Mouse (Mus musculus) CH12.LX (cell line): ENCODE data around the gene Gtsf1. TPM values are rescaled to one million over a fixed set of nuclear protein-coding genes. Genes with fewer than 3 reads are reported as not detected.

Experiments
- DNase-seq: peaks from one replicate; pipeline ENCODE4 v3.0.0-alpha.2; 2013; ENCODE audit errors: extremely low read depth
- H3K27ac ChIP-seq: 2 replicates; pipeline ENCODE4 v1.5.1; 2012; ENCODE audit warnings: low read depth, mild to moderate bottlenecking, control low read depth, moderate library complexity; ENCODE audit not compliant: insufficient read depth
- H3K27me3 ChIP-seq: replicated peaks from 2 replicates; pipeline ENCODE3; 2012; ENCODE audit warnings: inconsistent platforms
- H3K36me3 ChIP-seq, 2 experiments: replicated peaks in 1 of 2; 2 replicates each; pipeline versions ENCODE3 to v1.6.1; 2012; ENCODE audit warnings: inconsistent platforms in 1 of 2, low read length in 1 of 2, mild to moderate bottlenecking in 1 of 2, mixed read lengths in 1 of 2, moderate library complexity in 1 of 2; ENCODE audit not compliant: control insufficient read depth in 1 of 2, insufficient read depth in 1 of 2
- H3K4me1 ChIP-seq, 2 experiments: 2 replicates each; pipeline ENCODE4 v1.6.1; 2012; ENCODE audit warnings: inconsistent platforms in 1 of 2, moderate library complexity in 1 of 2; ENCODE audit not compliant: insufficient read depth in 2 of 2, control insufficient read depth in 1 of 2
- H3K4me2 ChIP-seq: 2 replicates; pipeline ENCODE4 v1.6.1; 2012; ENCODE audit warnings: low read depth, mild to moderate bottlenecking, control low read depth; ENCODE audit not compliant: poor library complexity, insufficient read depth, severe bottlenecking
- H3K4me3 ChIP-seq, 3 experiments: fragments of 150-350 bp in 1 of 3; sonication (generic) in 1 of 3; replicated peaks in 1 of 3; 2 replicates each; pipeline versions ENCODE3 to v1.5.1; 2011 to 2012; ENCODE audit warnings: low read depth in 2 of 3, low read length in 2 of 3, mild to moderate bottlenecking in 2 of 3, moderate library complexity in 2 of 3, control low read depth in 1 of 3, improper control_type of control experiment in 1 of 3, inconsistent platforms in 1 of 3, mixed read lengths in 1 of 3; ENCODE audit not compliant: poor library complexity in 1 of 3
- H3K79me2 ChIP-seq: replicated peaks from 2 replicates; pipeline ENCODE4 v1.6.1; 2012; ENCODE audit warnings: mild to moderate bottlenecking, moderate library complexity; ENCODE audit not compliant: control insufficient read depth, poor library complexity, insufficient read depth, severe bottlenecking; ENCODE audit errors: extremely low read depth
- H3K9ac ChIP-seq: 2 replicates; pipeline ENCODE4 v1.6.1; 2012; ENCODE audit warnings: low read depth, mild to moderate bottlenecking, control low read depth, moderate library complexity; ENCODE audit not compliant: insufficient read depth
- H3K9me3 ChIP-seq: replicated peaks from 2 replicates; pipeline ENCODE3; 2012; ENCODE audit warnings: low read length, inconsistent platforms, mixed read lengths
- BHLHE40 ChIP-seq: IDR thresholded peaks from 2 replicates; pipeline ENCODE4 v1.6.1; 2011; ENCODE audit warnings: mild to moderate bottlenecking, low read depth, low read length, improper control_type of control experiment
- E2F4 ChIP-seq: IDR thresholded peaks from 2 replicates; pipeline ENCODE4 v1.6.1; 2011; ENCODE audit warnings: low read depth, low read length, improper control_type of control experiment; ENCODE audit not compliant: insufficient replicate concordance
- ELF1 ChIP-seq: IDR thresholded peaks from 2 replicates; pipeline ENCODE4 v1.6.1; 2014; ENCODE audit warnings: low read depth, mild to moderate bottlenecking, inconsistent platforms, low read length, improper control_type of control experiment
- EP300 ChIP-seq: IDR thresholded peaks from 2 replicates; pipeline ENCODE4 v1.6.1; 2011; ENCODE audit warnings: low read length, improper control_type of control experiment
- ETS1 ChIP-seq: conservative IDR thresholded peaks from 2 replicates; pipeline ENCODE4 v1.6.1; 2012; ENCODE audit warnings: low read depth, mild to moderate bottlenecking, inconsistent platforms, low read length, improper control_type of control experiment, moderate library complexity
- JUN ChIP-seq: IDR thresholded peaks from 2 replicates; pipeline ENCODE4 v1.6.1; 2011; ENCODE audit warnings: low read depth, mild to moderate bottlenecking, low read length, improper control_type of control experiment, moderate library complexity; ENCODE audit not compliant: insufficient read depth
- MAFK ChIP-seq: IDR thresholded peaks from 2 replicates; pipeline ENCODE4 v1.6.1; 2011; ENCODE audit warnings: low read length, improper control_type of control experiment; ENCODE audit not compliant: insufficient replicate concordance
- MAX ChIP-seq: IDR thresholded peaks from 2 replicates; pipeline ENCODE4 v1.6.1; 2011; ENCODE audit warnings: low read length, improper control_type of control experiment
- MAZ ChIP-seq: IDR thresholded peaks from 2 replicates; pipeline ENCODE4 v1.6.1; 2012; ENCODE audit warnings: low read depth, mild to moderate bottlenecking, inconsistent platforms, low read length, improper control_type of control experiment, moderate library complexity
- MXI1 ChIP-seq: IDR thresholded peaks from 2 replicates; pipeline ENCODE4 v1.6.1; 2011; ENCODE audit warnings: mild to moderate bottlenecking, low read depth, low read length, improper control_type of control experiment
- NRF1 ChIP-seq: IDR thresholded peaks from 2 replicates; pipeline ENCODE4 v1.6.1; 2014; ENCODE audit warnings: low read depth, mild to moderate bottlenecking, inconsistent platforms, low read length, improper control_type of control experiment, moderate library complexity
- PAX5 ChIP-seq: IDR thresholded peaks from 2 replicates; pipeline ENCODE4 v1.6.1; 2012; ENCODE audit warnings: low read length, inconsistent platforms, mixed read lengths
- POLR2A ChIP-seq: IDR thresholded peaks from 2 replicates; pipeline ENCODE4 v1.6.1; 2011; ENCODE audit warnings: low read depth, mild to moderate bottlenecking, improper control_type of control experiment, low read length
- RAD21 ChIP-seq: IDR thresholded peaks from 2 replicates; pipeline ENCODE4 v1.6.1; 2011; ENCODE audit warnings: low read depth, mild to moderate bottlenecking, low read length, improper control_type of control experiment, moderate library complexity
- TCF12 ChIP-seq: IDR thresholded peaks from 2 replicates; pipeline ENCODE4 v1.6.1; 2014; ENCODE audit warnings: low read depth, mild to moderate bottlenecking, inconsistent platforms, low read length, improper control_type of control experiment
- ZC3H11A ChIP-seq: IDR thresholded peaks from 2 replicates; pipeline ENCODE4 v1.6.1; 2012; ENCODE audit warnings: low read depth, mild to moderate bottlenecking, inconsistent platforms, low read length, improper control_type of control experiment
- ZMIZ1 ChIP-seq: IDR thresholded peaks from 2 replicates; pipeline ENCODE4 v1.6.1; 2012; ENCODE audit warnings: low read depth, mild to moderate bottlenecking, inconsistent platforms, low read length, improper control_type of control experiment
- ZNF384 ChIP-seq: IDR thresholded peaks from 2 replicates; pipeline ENCODE4 v1.6.1; 2012; ENCODE audit warnings: low read depth, low read length, improper control_type of control experiment, inconsistent platforms
- dilution Hi-C: fragments of 300-500 bp; cut with MboI; formaldehyde crosslinking; loops from 2 replicates; pipeline ENCODE4 v1.14.3; 2020; ENCODE audit warnings: low sequenced_read_pairs; ENCODE audit not compliant: extremely low pct_unique_long_range_greater_than_20kb, extremely low pct_ligation_motif_present
- in situ Hi-C: fragments of 300-500 bp; cut with MboI; formaldehyde crosslinking; loops from 3 replicates; pipeline ENCODE4 v1.14.3; 2019; ENCODE audit warnings: low sequenced_read_pairs, low pct_ligation_motif_present, low pct_unique_long_range_greater_than_20kb, mixed read lengths
- polyA plus RNA-seq: library from polyadenylated mRNA; unstranded; fragments of >175 nt; gene quantifications from 2 replicates; pipeline ENCODE4 v1.2.1, GENCODE M21; 2012; ENCODE audit warnings: low read depth; ENCODE audit not compliant: insufficient read length
- total RNA-seq, 2 experiments: library from RNA; depleted of rRNA; stranded (reverse); fragments of 300-350 nt in 1 of 2; fragments of >200 nt in 1 of 2; gene quantifications; 2 replicates each; pipeline ENCODE4 v1.2.3; 2012 to 2014

Gtsf1 gene
- total and polyA plus RNA-seq, 3 experiments: not detected

DNA sequence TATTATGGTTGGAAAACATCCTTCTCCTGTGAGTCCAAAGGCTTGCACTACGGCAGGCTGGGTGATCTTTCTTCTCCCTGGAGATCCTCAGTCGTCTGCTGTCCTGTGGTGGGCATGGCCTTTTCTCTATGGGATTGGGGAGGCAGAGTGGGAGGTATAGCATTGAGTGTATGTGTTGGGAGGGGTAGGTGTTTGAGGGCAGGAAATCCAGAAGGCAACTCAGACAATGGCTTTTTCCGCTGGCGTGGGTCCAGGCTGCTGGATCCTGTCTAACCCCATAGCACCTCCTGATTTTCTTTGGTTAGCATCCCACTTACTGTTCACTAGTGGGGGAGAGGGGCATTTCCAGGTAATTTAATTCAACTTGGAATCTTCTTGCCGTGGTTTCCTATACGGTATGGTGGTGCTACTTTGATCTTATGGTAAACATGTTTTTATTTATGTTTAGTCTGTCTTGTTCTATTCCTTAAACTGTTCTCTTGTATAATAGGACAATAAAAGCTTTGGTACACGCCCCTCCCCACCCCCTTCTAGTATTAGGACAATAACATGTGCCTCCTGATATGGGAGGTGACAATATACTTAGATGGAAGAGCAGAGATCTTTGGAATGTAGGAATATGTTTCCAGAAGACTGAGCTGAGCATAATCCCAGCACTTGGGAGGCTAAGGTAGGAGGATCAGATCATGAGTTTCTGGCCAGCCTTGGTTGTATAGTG lies 46.3 kb downstream of the Gtsf1 start:
- dilution Hi-C loops (no loop called here), in situ Hi-C loops (no loop called here)
- Histone ChIP-seq H3K36me3 (no peaks in the 10 kb centered on the region), H3K9ac (no peak overlapping the region), H3K9me3 (no peaks in the 10 kb centered on the region), H3K4me2 (no peak overlapping the region), H3K4me3 (no peak overlapping the region)
- DNase-seq: no peak
- no peak for TF ChIP-seq TCF12
- TF ChIP-seq ZMIZ1: no peak
- TF ChIP-seq, all 38 proteins: peak for 0
- no peaks in the 10 kb centered on the region for H3K27me3 ChIP-seq
- peaks cover 2 to 15% of the 10 kb centered on the region in 2 experiments; a peak in 3 of 4 replicates for H3K4me1 ChIP-seq
- H3K27ac ChIP-seq: no peak overlapping the region
- H3K79me2 ChIP-seq: no peaks in the 10 kb centered on the region

DNA sequence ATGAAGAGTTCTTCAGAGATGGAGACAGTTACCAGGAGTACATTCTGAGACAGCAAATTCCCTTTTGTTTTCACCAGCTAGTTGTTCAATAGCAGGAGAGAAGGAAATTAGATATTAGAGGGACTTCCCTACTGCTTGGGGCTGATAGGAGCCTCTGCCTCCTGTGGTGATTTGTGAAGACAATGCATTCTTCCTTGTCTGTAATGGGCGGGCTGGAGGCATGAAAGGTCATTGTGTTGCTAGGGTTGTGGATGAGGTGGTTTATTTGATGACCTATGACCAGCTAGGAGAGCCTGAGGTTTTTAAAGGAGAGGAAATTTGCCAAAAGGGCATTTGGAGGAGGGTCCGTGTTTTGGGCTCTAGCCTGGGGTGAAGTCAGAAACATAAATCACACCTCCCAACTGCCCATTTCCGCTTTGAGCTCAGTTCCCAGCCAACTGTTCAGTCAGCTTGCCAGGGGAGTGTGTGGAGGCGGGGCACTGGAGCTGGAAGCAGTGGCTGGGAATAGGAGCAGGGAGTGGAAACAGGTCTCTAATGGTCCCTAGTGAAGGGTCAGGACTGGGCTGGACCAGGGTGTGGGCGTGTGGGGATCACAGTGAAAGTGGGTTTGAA lies 47.4 kb downstream of the Gtsf1 start:
- Histone ChIP-seq H3K4me1 (peaks cover 12 to 26% of the 10 kb centered on the region in 2 experiments), H3K9ac (no peak overlapping the region), H3K79me2 (no peaks in the 10 kb centered on the region), H3K4me2 (no peak overlapping the region), H3K36me3 (no peaks in the 10 kb centered on the region), H3K9me3 (no peaks in the 10 kb centered on the region), H3K4me3 (no peak overlapping the region)
- dilution Hi-C loops: no loop called here
- TF ChIP-seq BHLHE40 (no peak), ZNF384 (no peak), ETS1 (no peak)
- TF ChIP-seq, all 38 proteins: peak for 0
- Histone ChIP-seq H3K27ac (no peak overlapping the region), H3K27me3 (no peaks in the 10 kb centered on the region)
- DNase-seq: no peak
- in situ Hi-C loops: no loop called here

DNA sequence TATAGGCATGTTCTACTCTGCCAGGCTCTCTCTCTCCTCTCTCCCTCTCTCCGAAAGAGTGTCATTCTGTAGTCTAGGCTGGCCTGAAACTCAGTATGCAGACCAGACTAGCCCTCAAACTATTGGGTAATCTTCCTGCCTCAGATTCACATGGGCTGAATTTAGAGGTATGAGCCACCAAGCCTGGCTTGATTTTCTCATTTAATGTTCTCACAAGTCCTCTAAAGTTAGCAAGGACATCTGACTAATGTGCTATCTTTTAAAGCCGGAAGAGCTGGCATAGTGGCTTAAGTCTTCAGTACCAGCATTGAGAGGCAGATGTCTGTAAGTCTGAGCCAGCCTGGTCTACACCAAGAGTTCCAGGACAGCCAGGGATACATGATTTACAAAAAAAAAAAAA lies 48.2 kb downstream of the Gtsf1 start:
- no peak for TF ChIP-seq PAX5
- no peak for TF ChIP-seq ZNF384
- TF ChIP-seq TCF12: no peak
- no peak for TF ChIP-seq MAFK
- no peak for TF ChIP-seq MAZ
- no peak for TF ChIP-seq EP300
- TF ChIP-seq POLR2A: no peak
- no peak for TF ChIP-seq RAD21
- TF ChIP-seq NRF1: no peak
- no peak for TF ChIP-seq JUN
- no peak for TF ChIP-seq BHLHE40
- no peak for TF ChIP-seq MAX
- no peak for TF ChIP-seq E2F4
- no peak for TF ChIP-seq ZC3H11A
- TF ChIP-seq MXI1: no peak
- TF ChIP-seq ELF1: no peak
- H3K4me3 ChIP-seq: no peak overlapping the region
- no peak overlapping the region for H3K4me2 ChIP-seq
- H3K27ac ChIP-seq: no peak overlapping the region
- no peaks in the 10 kb centered on the region for H3K36me3 ChIP-seq
- H3K27me3 ChIP-seq: no peaks in the 10 kb centered on the region
- H3K9me3 ChIP-seq: no peaks in the 10 kb centered on the region
- H3K79me2 ChIP-seq: no peaks in the 10 kb centered on the region
- no peak overlapping the region for H3K9ac ChIP-seq
- no peak for DNase-seq
- dilution Hi-C loops (no loop called here), in situ Hi-C loops (no loop called here)
- H3K4me1 ChIP-seq: peaks cover 19 to 34% of the 10 kb centered on the region in 2 experiments
